Mouse (Mus musculus) ES-Bruce4 (cell line): ENCODE results near the gene Nrg4.

Source experiments
- CTCF ChIP-seq: IDR thresholded peaks from one replicate; pipeline ENCODE4 v1.8.1; 2011; ENCODE audit warnings: low read depth, low read length
- EP300 ChIP-seq: IDR thresholded peaks from 2 replicates; pipeline ENCODE4 v1.6.1; 2011; ENCODE audit warnings: low read depth, low read length; ENCODE audit not compliant: insufficient read depth
- POLR2A ChIP-seq: IDR thresholded peaks from one replicate; pipeline ENCODE4 v1.8.1; 2011; ENCODE audit warnings: low read length; ENCODE audit not compliant: insufficient read depth

DNA sequence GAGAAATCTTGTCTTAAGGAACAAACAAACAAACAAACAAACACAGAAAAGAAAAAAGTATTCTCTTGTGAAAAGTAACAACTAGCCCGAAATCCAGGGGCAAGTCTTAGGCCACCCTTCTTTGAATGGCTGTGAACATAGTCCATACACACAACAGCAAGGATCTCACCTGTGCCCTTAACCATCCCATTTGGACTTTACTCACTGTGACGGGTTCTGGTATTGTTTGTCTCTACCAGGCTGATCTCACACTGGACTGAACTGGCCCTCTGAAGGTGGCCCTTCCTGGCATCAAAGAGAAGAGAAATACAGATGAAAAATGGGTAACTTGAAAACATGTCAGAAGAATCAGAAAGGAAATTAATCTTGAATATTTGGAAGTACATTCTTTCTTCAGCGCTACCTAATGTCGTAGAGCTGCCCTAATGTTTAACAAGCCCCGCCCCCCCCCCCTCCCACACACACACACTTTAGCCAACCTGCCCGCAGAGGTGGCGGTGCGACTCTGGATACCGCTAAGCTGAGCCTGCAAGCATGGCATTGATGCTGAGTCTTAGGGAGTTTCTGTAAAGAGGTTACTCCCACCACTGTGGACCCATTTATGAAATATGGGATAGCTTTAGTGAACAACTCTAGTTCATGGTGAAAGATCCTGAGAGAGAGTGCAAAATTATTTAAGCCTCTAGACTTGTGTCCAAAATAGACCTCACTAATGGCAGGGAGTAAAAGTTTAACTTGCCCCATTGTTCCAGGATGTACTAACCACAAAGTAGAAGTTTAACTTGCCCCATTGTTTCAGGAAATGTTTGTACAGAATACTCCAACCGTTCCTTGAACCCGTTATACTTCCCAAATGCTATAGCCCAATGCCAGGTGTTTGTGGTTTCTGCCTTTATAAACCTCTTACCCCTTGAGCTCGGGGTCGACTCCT is 90.1 kb downstream of the Nrg4 start:
- TF ChIP-seq EP300 (no peak), CTCF (no peak), POLR2A (no peak)
